8 mouse cellular contexts compared by ENCODE assay signal in genomic region chr8:75084382-75085064, GRCm38 (mm10). TPM values are rescaled to one million over a fixed set of nuclear protein-coding genes. Genes with fewer than 3 reads are reported as not detected.
DNase-seq lines count a peak whose midpoint lies in the region; ATAC-seq and TF ChIP-seq lines count a peak whose summit lies in the region.

No protein-coding gene starts in this region.

- H3K4me3 ChIP-seq in gastrocnemius, adult 2 months, result peak overlapping the region; percentile 9; the same call in 1 of the 2 replicates
- 0 out of 2 replicates have a peak overlapping the region, but pooled peaks have one; percentile 22 for H3K4me3 ChIP-seq in lung, embryonic 14.5 days (ENCODE audit: low read depth, low read length)
- H3K4me3 ChIP-seq in heart, embryonic 12.5 days, result no peak overlapping the region
- H3K4me3 ChIP-seq in liver, embryonic 15.5 days (replicated peaks), result no peak overlapping the region

- intact Hi-C loops in gastrocnemius, adult 2 months (cut with DNase I), result no loop called here
- intact Hi-C loops in gastrocnemius, postnatal 14 days (cut with DNase I; ENCODE audit: low total_unique reads), result no loop called here

- 55% methylated on average over 3 of the region's 3 CpGs for WGBS in lung, embryonic 14.5 days
- 52% methylated on average over 3 of the region's 3 CpGs for WGBS in heart, embryonic 12.5 days
- WGBS in liver, embryonic 15.5 days (ENCODE audit: insufficient replicate concordance), result 40% methylated on average over 3 of the region's 3 CpGs

- H3K9me3 ChIP-seq in lung, embryonic 14.5 days (ENCODE audit: low read depth, low read length), result no peaks in the 10 kb centered on the region
- H3K9me3 ChIP-seq in heart, embryonic 12.5 days (replicated peaks), result no peaks in the 10 kb centered on the region
- no peaks in the 10 kb centered on the region for H3K9me3 ChIP-seq in liver, embryonic 15.5 days (replicated peaks)

- no peaks in the 10 kb centered on the region for H3K36me3 ChIP-seq in lung, embryonic 14.5 days (ENCODE audit: insufficient read depth)
- H3K36me3 ChIP-seq in heart, embryonic 12.5 days, result no peaks in the 10 kb centered on the region
- no peaks in the 10 kb centered on the region for H3K36me3 ChIP-seq in liver, embryonic 15.5 days (replicated peaks)

- no peak for DNase-seq in gastrocnemius, adult 2 months
- no peak for DNase-seq in gastrocnemius, postnatal 14 days
- peak; percentile 15 for DNase-seq in lung, embryonic 14.5 days
- DNase-seq in lung, postnatal 36 days, result no peak
- no peak for DNase-seq in spleen, postnatal 4 days (ENCODE audit: low spot score in 2 of 2)
- DNase-seq in embryo, embryonic 10.5 days (ENCODE audit: low spot score), result no peak

- H3K27me3 ChIP-seq in lung, embryonic 14.5 days (ENCODE audit: insufficient read depth, low read length), result no peaks in the 10 kb centered on the region
- H3K27me3 ChIP-seq in heart, embryonic 12.5 days (replicated peaks), result no peaks in the 10 kb centered on the region; the same call in 1 of the 2 replicates
- H3K27me3 ChIP-seq in liver, embryonic 15.5 days, result peaks cover 20% of the 10 kb centered on the region; the same call in 1 of the 2 replicates

- peaks cover 7% of the 10 kb centered on the region; the same call in 1 of the 2 replicates for H3K4me1 ChIP-seq in lung, embryonic 14.5 days (ENCODE audit: insufficient read depth)
- H3K4me1 ChIP-seq in heart, embryonic 12.5 days (replicated peaks), result peaks cover 21% of the 10 kb centered on the region
- H3K4me1 ChIP-seq in liver, embryonic 15.5 days (replicated peaks), result peaks cover 68% of the 10 kb centered on the region

- peak overlapping the region; percentile 55 for H3K4me2 ChIP-seq in lung, embryonic 14.5 days
- peak overlapping the region; percentile 69; the same call in 1 of the 2 replicates for H3K4me2 ChIP-seq in heart, embryonic 12.5 days
- peak overlapping the region; percentile 71 for H3K4me2 ChIP-seq in liver, embryonic 15.5 days

- no peak overlapping the region for H3K9ac ChIP-seq in lung, embryonic 14.5 days
- no peak overlapping the region for H3K9ac ChIP-seq in heart, embryonic 12.5 days
- no peak overlapping the region for H3K9ac ChIP-seq in liver, embryonic 15.5 days

- peak overlapping the region; percentile 77 for H3K27ac ChIP-seq in gastrocnemius, adult 2 months
- H3K27ac ChIP-seq in lung, embryonic 14.5 days (ENCODE audit: low read depth), result peak overlapping the region; percentile 42; the same call in 1 of the 2 replicates
- peak overlapping the region; percentile 36; the same call in 1 of the 2 replicates for H3K27ac ChIP-seq in heart, embryonic 12.5 days (ENCODE audit: poor library complexity, severe bottlenecking)
- peak overlapping the region; percentile 57 for H3K27ac ChIP-seq in liver, embryonic 15.5 days (replicated peaks)

- TF ChIP-seq CTCF in gastrocnemius, adult 2 months (IDR thresholded peaks at IDR 0.05), result no peak
- no peak for TF ChIP-seq CTCF in lung, embryonic 14.5 days (IDR thresholded peaks at IDR 0.05; ENCODE audit: low read depth)

- ATAC-seq in lung, embryonic 14.5 days (ENCODE audit: insufficient read depth), result no peak
- ATAC-seq in heart, embryonic 12.5 days (ENCODE audit: insufficient number of reproducible peaks, low FRiP score), result no peak
- ATAC-seq in liver, embryonic 15.5 days (ENCODE audit: insufficient read depth), result no peak

RNA-seq across cellular contexts. Expression of gene Hmox1, which starts 8.9 kb away (rescaled TPM):
- total RNA-seq in gastrocnemius, adult 2 months (2021), result 1 to 10 TPM; 5.8 to 7.4 TPM
- 10 to 100 TPM; 12.2 to 13.8 TPM for total RNA-seq in gastrocnemius, postnatal 14 days (2021)
- polyA plus RNA-seq in lung, embryonic 14.5 days (2014; fragmentation: Nextera tagmentation; extraction: Ambion mirVana), result 24.6 and 26.3 TPM in 2 replicates
- 20.0 and 20.1 TPM in 2 replicates for polyA plus RNA-seq in heart, embryonic 12.5 days (2016; fragmentation: Nextera tagmentation; extraction: Ambion mirVana)
- polyA plus RNA-seq in liver, embryonic 15.5 days (2015; fragmentation: Nextera tagmentation; extraction: Ambion mirVana), result 151 and 170 TPM in 2 replicates

RNA-seq across cellular contexts. Expression of gene Mcm5, which starts 24.8 kb away (rescaled TPM):
- total RNA-seq in gastrocnemius, adult 2 months (2021), result 1 to 10 TPM in 1 of 2 experiments, under 1 TPM in 1; 0.89 to 1.1 TPM
- total RNA-seq in gastrocnemius, postnatal 14 days (2021), result 1 to 10 TPM; 4.4 to 7.1 TPM
- polyA plus RNA-seq in lung, embryonic 14.5 days (2014; fragmentation: Nextera tagmentation; extraction: Ambion mirVana), result 210 and 227 TPM in 2 replicates
- 102 and 103 TPM in 2 replicates for polyA plus RNA-seq in heart, embryonic 12.5 days (2016; fragmentation: Nextera tagmentation; extraction: Ambion mirVana)
- polyA plus RNA-seq in liver, embryonic 15.5 days (2015; fragmentation: Nextera tagmentation; extraction: Ambion mirVana), result 154 and 161 TPM in 2 replicates

RNA-seq across cellular contexts. Expression of gene Tom1, which starts 51.0 kb away (rescaled TPM):
- total RNA-seq in gastrocnemius, adult 2 months (2021), result 10 to 100 TPM; 45.9 to 49.7 TPM
- total RNA-seq in gastrocnemius, postnatal 14 days (2021), result 10 to 100 TPM; 43.8 to 47.2 TPM
- polyA plus RNA-seq in lung, embryonic 14.5 days (2014; fragmentation: Nextera tagmentation; extraction: Ambion mirVana), result 18.7 and 20.8 TPM in 2 replicates
- polyA plus RNA-seq in heart, embryonic 12.5 days (2016; fragmentation: Nextera tagmentation; extraction: Ambion mirVana), result 39.3 and 39.8 TPM in 2 replicates
- 13.2 and 14.8 TPM in 2 replicates for polyA plus RNA-seq in liver, embryonic 15.5 days (2015; fragmentation: Nextera tagmentation; extraction: Ambion mirVana)

Comparison
In these comparisons a context has a peak if more than half of its experiments do, and no peak if none do; other contexts are left out.
1. H3K4me3 ChIP-seq: peak in gastrocnemius, adult 2 months (single experiment) and lung, embryonic 14.5 days (single experiment); none in heart, embryonic 12.5 days (single experiment) and liver, embryonic 15.5 days (single experiment).
2. Peak in every context shown above with its lines, with median percentiles within 50 percentile points of each other: H3K27ac ChIP-seq and H3K4me2 ChIP-seq.